Mouse (Mus musculus): ENCODE results near the gene Pex26.
A peak's percentile ranks its signal among the peaks of the same experiment; 100 is the strongest.

The Pex26 gene

DNA sequence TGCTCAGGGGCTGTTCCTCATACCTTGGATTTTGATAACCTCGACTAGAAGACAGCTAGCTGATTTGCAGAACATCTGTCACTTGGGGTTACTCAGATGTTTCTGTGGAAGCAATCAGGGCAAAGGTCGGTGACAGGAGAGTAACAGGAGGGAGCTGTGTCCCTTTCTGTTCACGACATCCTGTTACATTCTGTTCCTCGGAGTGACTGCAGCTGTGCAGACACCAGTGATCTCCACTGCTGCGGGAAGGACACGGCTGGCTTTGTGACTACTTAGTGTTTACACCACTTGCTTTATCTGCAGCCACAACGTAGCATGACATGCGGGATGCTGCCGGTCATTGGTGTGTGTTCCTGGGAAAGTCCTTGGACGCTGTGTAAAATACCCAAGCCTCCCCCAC is 59.7 kb downstream of the Pex26 start:
- no peak for DNase-seq

DNA sequence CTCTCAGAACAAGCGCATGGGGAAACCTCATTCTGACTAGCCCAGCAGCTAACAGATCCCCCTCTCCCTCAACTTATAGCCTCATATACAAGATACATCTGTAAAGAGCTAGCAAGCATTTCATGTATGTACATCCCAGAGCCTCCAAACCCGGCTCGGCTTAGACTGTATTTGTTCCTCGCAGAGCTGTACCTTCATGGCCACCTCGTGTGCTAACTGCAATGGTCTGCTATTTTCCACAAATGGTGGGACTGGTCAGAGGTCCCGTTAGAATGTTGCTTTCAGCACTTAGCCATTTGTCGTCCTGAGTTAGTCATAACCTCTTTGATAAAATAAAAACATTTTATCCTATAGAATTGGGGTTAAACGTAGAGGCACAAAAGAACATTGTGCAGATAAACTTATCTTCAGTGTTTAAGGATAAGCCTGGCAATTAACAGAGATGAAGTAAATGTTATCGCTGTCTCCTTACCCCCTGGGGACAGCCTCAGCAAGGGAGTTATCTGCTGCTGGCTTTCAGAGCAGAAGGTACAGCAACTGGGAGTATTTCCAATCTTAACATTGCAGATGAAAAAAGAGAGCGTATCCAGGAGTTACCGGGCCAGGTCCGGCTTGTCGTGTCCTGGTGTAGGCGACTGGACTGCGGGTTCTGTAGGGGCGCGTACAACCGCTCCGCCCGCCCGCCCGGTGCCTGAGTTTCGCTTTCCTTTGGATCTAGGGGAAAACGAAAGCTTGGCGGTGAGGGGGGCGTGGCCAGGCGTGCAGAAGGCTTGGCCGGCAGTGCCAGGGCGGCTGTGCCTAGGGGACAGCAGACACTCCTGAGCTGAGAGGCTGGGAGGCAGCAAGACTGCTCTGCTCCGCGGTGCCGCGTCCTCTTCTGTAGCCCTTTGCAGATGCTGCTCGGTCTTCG is 61.9 kb downstream of the Pex26 start, which contains the start of gene Usp18:
Gene Usp18 (plus strand): TSS at position 780 of the 910 bp plus-strand sequence.
- peak; percentile 35 for DNase-seq

DNA sequence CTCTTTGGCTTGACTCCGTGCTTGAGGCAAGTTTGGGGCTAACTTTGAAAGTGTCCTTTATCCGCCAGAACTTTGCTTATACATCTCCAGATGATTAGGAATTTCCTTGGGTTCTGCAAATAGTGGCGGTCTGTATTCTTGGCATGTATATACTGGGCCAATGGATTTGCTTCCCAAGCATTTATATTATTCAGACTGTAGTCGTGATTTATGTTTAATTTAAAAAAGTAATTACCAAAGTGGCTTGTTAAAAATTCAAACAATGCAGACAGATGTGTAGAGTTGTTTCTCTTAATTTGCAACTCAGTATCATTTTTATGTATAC is 62.5 kb downstream of the Pex26 start:
- DNase-seq = no peak

Data from cerebellum, adult 11 months (tissue).